10 mouse cellular contexts compared by ENCODE assay signal in genomic region chr17:3862384-3862783, GRCm38 (mm10).
DNase-seq lines count a peak whose midpoint lies in the region; ATAC-seq and TF ChIP-seq lines count a peak whose summit lies in the region.
"Had no signal": no experiment of that assay in that cellular context is flagged by ENCODE, and none has a peak within 500 bp of the region (broad histone marks: within the 10 kb centered on the region; RNA-seq: fewer than 3 reads in every experiment).

No protein-coding gene starts in this region.

- ATAC-seq in heart, embryonic 11.5 days (replicated peaks; ENCODE audit: insufficient number of reproducible peaks, low FRiP score, low TSS enrichment): no peak

- no peak overlapping the region for H3K4me2 ChIP-seq in heart, embryonic 11.5 days
- H3K4me2 ChIP-seq: midbrain, embryonic 12.5 days had no signal

- WGBS in heart, embryonic 11.5 days (ENCODE audit: insufficient replicate concordance): 16% methylated on average over 2 of the region's 2 CpGs

- H3K4me3 ChIP-seq in left cerebral cortex, adult 2 months: no peak overlapping the region
- H3K4me3 ChIP-seq in heart, embryonic 11.5 days (ENCODE audit: low read depth, low read length): no peak overlapping the region
- H3K4me3 ChIP-seq: midbrain, embryonic 12.5 days had no signal

- H3K9me3 ChIP-seq in heart, embryonic 11.5 days (replicated peaks; ENCODE audit: control insufficient read depth, low read length): no peaks in the 10 kb centered on the region
- H3K9me3 ChIP-seq: midbrain, embryonic 12.5 days had no signal

- no peak overlapping the region for H3K9ac ChIP-seq in heart, embryonic 11.5 days (ENCODE audit: low read depth, low read length)
- H3K9ac ChIP-seq: midbrain, embryonic 12.5 days had no signal

- H3K4me1 ChIP-seq in heart, embryonic 11.5 days (ENCODE audit: control insufficient read depth, insufficient read depth, low read length): no peaks in the 10 kb centered on the region
- H3K4me1 ChIP-seq: midbrain, embryonic 12.5 days had no signal

- H3K27me3 ChIP-seq in heart, embryonic 11.5 days (ENCODE audit: control insufficient read depth, insufficient read depth, low read length): no peaks in the 10 kb centered on the region
- H3K27me3 ChIP-seq: midbrain, embryonic 12.5 days had no signal

- no peak overlapping the region for H3K27ac ChIP-seq in left cerebral cortex, adult 2 months
- H3K27ac ChIP-seq in heart, embryonic 11.5 days (ENCODE audit: low read depth, low read length): no peak overlapping the region
- H3K27ac ChIP-seq: midbrain, embryonic 12.5 days had no signal

- no peaks in the 10 kb centered on the region for H3K36me3 ChIP-seq in heart, embryonic 11.5 days (ENCODE audit: control insufficient read depth, insufficient read depth, low read length)
- H3K36me3 ChIP-seq: midbrain, embryonic 12.5 days had no signal

- TF ChIP-seq CTCF in left cerebral cortex, adult 2 months (IDR thresholded peaks at IDR 0.05): peak; percentile 10

- intact Hi-C loops in left cerebral cortex, adult 2 months (cut with DNase I): no loop called here
- intact Hi-C loops in left cerebral cortex, postnatal 25 days (cut with DNase I): no loop called here
- intact Hi-C loops in heart, postnatal 14 days (cut with DNase I): no loop called here

- DNase-seq in adrenal gland, adult (ENCODE audit: inconsistent age in 2 of 2, low spot score in 1 of 2): peak; percentile 7 to 49
- no peak for DNase-seq in adrenal gland, postnatal 4 days (ENCODE audit: low spot score in 2 of 2)
- no peak for DNase-seq in left cerebral cortex, adult 2 months (ENCODE audit: extremely low spot score in 1 of 2, low spot score in 2 of 2)
- DNase-seq in left cerebral cortex, postnatal 25 days (ENCODE audit: low spot score in 2 of 2): no peak
- peak; percentile 65 for DNase-seq in ES-CJ7 (ENCODE audit: low read depth, low spot score)
- peak; percentile 28 for DNase-seq in embryo, embryonic 11 days
- DNase-seq in heart, postnatal 14 days: no peak
- DNase-seq: cerebellum, adult 18-20 months had no signal

Comparison
In these comparisons a context has a peak if more than half of its experiments do, and no peak if none do; other contexts are left out.
1. DNase-seq: peak in adrenal gland, adult (2 of 2), ES-CJ7 (single experiment) and embryo, embryonic 11 days (single experiment); none in adrenal gland, postnatal 4 days (0 of 2), left cerebral cortex, adult 2 months (0 of 2), left cerebral cortex, postnatal 25 days (0 of 2) and heart, postnatal 14 days (0 of 2).